ENCODE assay signal across 19 mouse cellular contexts in the genomic region with DNA sequence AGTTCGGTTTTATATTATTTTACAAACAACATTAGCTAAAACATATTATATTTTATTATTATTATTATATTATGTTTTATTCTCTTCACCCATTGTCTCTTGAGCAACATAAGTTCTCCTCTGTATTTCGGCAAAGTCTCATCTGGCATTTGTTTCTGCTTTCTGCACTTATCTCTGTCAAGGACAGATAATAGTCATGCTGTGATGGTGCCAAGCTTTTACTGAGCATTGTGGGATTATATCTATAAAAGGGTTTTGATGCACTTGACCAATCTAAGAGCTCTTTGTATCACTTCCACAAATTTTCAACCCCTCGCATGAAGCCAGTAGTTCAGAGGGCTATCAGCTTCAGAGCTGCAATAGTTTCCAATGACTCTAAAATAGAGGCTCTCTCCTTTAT.
DNase-seq lines count a peak whose midpoint lies in the region; TF ChIP-seq lines count a peak whose summit lies in the region.
"Had no signal": no experiment of that assay in that cellular context is flagged by ENCODE, and none has a peak within 500 bp of the region (broad histone marks: within the 10 kb centered on the region; RNA-seq: fewer than 3 reads in every experiment).

No protein-coding gene starts in this region.

- no peak overlapping the region for H3K9ac ChIP-seq in MEL (ENCODE audit: control insufficient read depth, low read depth, low read length, poor library complexity, severe bottlenecking)

- TF ChIP-seq RAD21 in MEL (IDR thresholded peaks at IDR 0.05; ENCODE audit: low read depth, low read length) = no peak

- H3K27me3 ChIP-seq in MEL (ENCODE audit: control insufficient read depth in 1 of 2, insufficient read depth in 2 of 2, low read length in 2 of 2) = no peaks in the 10 kb centered on the region
- H3K27me3 ChIP-seq: CH12.LX, Patski had no signal

- H3K27ac ChIP-seq in MEL (ENCODE audit: control insufficient read depth, low read depth, low read length) = no peak overlapping the region

- H3K79me2 ChIP-seq in MEL (ENCODE audit: control insufficient read depth, insufficient read depth, low read length, poor library complexity) = no peaks in the 10 kb centered on the region

- no peak overlapping the region for H3K4me3 ChIP-seq in MEL (ENCODE audit: control insufficient read depth in 1 of 2, insufficient read depth in 1 of 2, low read depth in 2 of 2, low read length in 2 of 2)

- no peak for TF ChIP-seq CTCF in MEL (IDR thresholded peaks at IDR 0.05 in 2 of 3, conservative IDR thresholded peaks at IDR 0.05 in 1 of 3; ENCODE audit: control insufficient read depth in 1 of 3, insufficient read depth in 1 of 3, low read depth in 2 of 3, low read length in 3 of 3, poor library complexity in 1 of 3, severe bottlenecking in 1 of 3)

- no peaks in the 10 kb centered on the region for H3K9me3 ChIP-seq in MEL (replicated peaks; ENCODE audit: insufficient read depth, low read length)
- H3K9me3 ChIP-seq: G1E had no signal

- DNase-seq in adrenal gland, adult 2 months = peak; percentile 16
- DNase-seq in adrenal gland, postnatal 25 days = no peak
- peak; percentile 4 for DNase-seq in adrenal gland, postnatal 14 days
- DNase-seq in adrenal gland, adult 8-10 months = no peak
- DNase-seq in MEL (ENCODE audit: low read depth, low spot score) = peak; percentile 65
- no peak for DNase-seq in embryo, embryonic 9.5 days (ENCODE audit: extremely low spot score)
- DNase-seq: adrenal gland, postnatal 10 days; B cell, adult 2 months; cerebellum, adult 11 months; cerebellum, adult 11-12 months; cerebellum, adult 18-20 months; cerebellum, adult 2 months; cerebellum, adult 8-10 months; cerebellum, adult 9-10 months; cerebellum, adult 9-11 months; cerebellum, postnatal 10 days had no signal

- peaks cover 2 to 5% of the 10 kb centered on the region in 2 experiments; a peak in 3 of 4 replicates for H3K4me1 ChIP-seq in MEL (ENCODE audit: control insufficient read depth in 1 of 2, insufficient read depth in 2 of 2, low read length in 2 of 2)

- H3K36me3 ChIP-seq in MEL (ENCODE audit: control insufficient read depth in 1 of 2, insufficient read depth in 2 of 2, low read length in 2 of 2) = peaks cover 0 to 9% of the 10 kb centered on the region in 2 experiments; a peak in 2 of 4 replicates
- H3K36me3 ChIP-seq: G1E had no signal

- TF ChIP-seq POLR2A in MEL (IDR thresholded peaks at IDR 0.05; ENCODE audit: control insufficient read depth in 1 of 2, insufficient read depth in 1 of 2, low read depth in 1 of 2, low read length in 2 of 2, poor library complexity in 1 of 2) = no peak

- peak; percentile 43 to 67; a peak in 2 of 4 replicates for TF ChIP-seq EP300 in MEL (IDR thresholded peaks at IDR 0.05; ENCODE audit: low read depth in 1 of 2, low read length in 2 of 2)

TF ChIP-seq in MEL, 35 proteins besides CTCF, POLR2A, EP300 and RAD21:
- TF ChIP-seq ETS1 (IDR thresholded peaks at IDR 0.05; ENCODE audit: low read depth, low read length) (peak; percentile 47; the same call in 1 of the 2 replicates), GATA1 (IDR thresholded peaks at IDR 0.05; ENCODE audit: low read depth, low read length) (peak; percentile 83), POLR2AphosphoS5 (IDR thresholded peaks at IDR 0.05; ENCODE audit: borderline replicate concordance, low read depth, low read length) (no peak), HCFC1 (IDR thresholded peaks at IDR 0.05; ENCODE audit: low read depth, low read length) (no peak), ZMIZ1 (IDR thresholded peaks at IDR 0.05; ENCODE audit: low read depth, low read length) (no peak), CHD2 (IDR thresholded peaks at IDR 0.05; ENCODE audit: low read length) (no peak), SMC3 (IDR thresholded peaks at IDR 0.05; ENCODE audit: low read depth, low read length) (no peak), MAX (IDR thresholded peaks at IDR 0.05; ENCODE audit: low read length) (no peak), GABPA (IDR thresholded peaks at IDR 0.05; ENCODE audit: low read depth, low read length) (no peak), BHLHE40 (IDR thresholded peaks at IDR 0.05; ENCODE audit: borderline replicate concordance, low read depth, low read length) (no peak), TCF12 (IDR thresholded peaks at IDR 0.05; ENCODE audit: low read depth, low read length) (peak; percentile 63), USF2 (IDR thresholded peaks at IDR 0.05; ENCODE audit: borderline replicate concordance in 1 of 2, insufficient read depth in 1 of 2, low read depth in 1 of 2, low read length in 2 of 2) (no peak), RCOR1 (IDR thresholded peaks at IDR 0.05; ENCODE audit: low read depth, low read length) (peak; percentile 59; the same call in 1 of the 2 replicates), USF1 (IDR thresholded peaks at IDR 0.05; ENCODE audit: low read depth, low read length) (no peak), MYC (IDR thresholded peaks at IDR 0.05; ENCODE audit: low read depth, low read length) (no peak)

Comparison
In these comparisons a context has a peak if more than half of its experiments do, and no peak if none do; other contexts are left out.
1. DNase-seq: peak in adrenal gland, adult 2 months (single experiment), adrenal gland, postnatal 14 days (single experiment) and MEL (single experiment); none in adrenal gland, postnatal 25 days (single experiment), adrenal gland, adult 8-10 months (single experiment) and embryo, embryonic 9.5 days (single experiment).